Mouse (Mus musculus) bone marrow, adult 2 months (tissue): ENCODE results near the gene Birc2.

Experiments used
- CTCF ChIP-seq: fragments of 200-500 bp; IDR thresholded peaks from 2 replicates; pipeline ENCODE4 v1.5.1; 2011; ENCODE audit warnings: low read length, control low read depth; ENCODE audit not compliant: control insufficient read depth, insufficient read depth
- POLR2A ChIP-seq: fragments of 200-500 bp; IDR thresholded peaks from 2 replicates; pipeline ENCODE4 v1.6.1; 2011; ENCODE audit warnings: low read depth, mild to moderate bottlenecking, control low read depth, low read length, borderline replicate concordance; ENCODE audit not compliant: control insufficient read depth

DNA sequence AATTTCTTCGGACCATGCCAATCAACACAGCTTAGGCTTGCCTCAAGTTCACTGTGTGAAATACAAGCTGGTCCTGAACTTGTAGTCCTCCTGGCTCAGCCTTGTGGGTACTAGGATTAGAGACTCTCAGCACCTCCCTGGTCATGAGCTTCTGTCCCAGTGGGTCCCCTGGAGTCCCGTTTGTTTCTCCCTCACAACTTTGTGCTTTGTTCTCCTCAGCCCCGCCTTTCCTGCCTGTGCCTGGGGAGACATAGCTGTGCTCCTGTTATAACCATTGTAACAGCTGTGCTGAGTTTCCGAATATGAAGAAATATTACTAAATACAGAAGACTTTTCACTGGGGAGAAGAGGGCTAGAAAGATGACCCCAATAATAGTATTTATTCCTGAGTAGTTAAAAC is 67.8 kb downstream of the Birc2 start:
- TF ChIP-seq CTCF (no peak), POLR2A (no peak)
